Mouse (Mus musculus): ENCODE results near the gene Spns2. TPM values are rescaled to one million over a fixed set of nuclear protein-coding genes. Genes with fewer than 3 reads are reported as not detected.

Gene Spns2
- polyA plus RNA-seq, 1 experiment from 2014 or later, result 3.2 TPM

- WGBS, result 40% methylated on average over 4 of the region's 4 CpGs
- no peaks in the 10 kb centered on the region for H3K9me3 ChIP-seq (ENCODE audit: control insufficient read depth, low read length)
- peaks cover 88% of the 10 kb centered on the region for H3K4me1 ChIP-seq (replicated peaks; ENCODE audit: control insufficient read depth, insufficient read depth, low read length)
- no peak overlapping the region for H3K4me2 ChIP-seq (ENCODE audit: low read depth, low read length)
- no peaks in the 10 kb centered on the region for H3K27me3 ChIP-seq (ENCODE audit: control insufficient read depth, insufficient read depth, low read depth, low read length)
- H3K27ac ChIP-seq (ENCODE audit: low read length), result peak overlapping the region; percentile 80
- no peak overlapping the region for H3K4me3 ChIP-seq (ENCODE audit: low read length)
- no peak for ATAC-seq (ENCODE audit: low read depth)
- H3K36me3 ChIP-seq (ENCODE audit: control insufficient read depth, insufficient read depth, low read length), result no peaks in the 10 kb centered on the region
- no peak overlapping the region for H3K9ac ChIP-seq (ENCODE audit: low read length)
Measured at GRCm38 (mm10) chr11:72470004-72470403, 19.7 kb downstream of the Spns2 start.

GRCm38 (mm10) chr11:72469217-72469616 lies 20.5 kb downstream of the Spns2 start:
- Histone ChIP-seq H3K36me3 (ENCODE audit: control insufficient read depth, insufficient read depth, low read length) (no peaks in the 10 kb centered on the region), H3K4me2 (ENCODE audit: low read depth, low read length) (no peak overlapping the region), H3K4me1 (replicated peaks; ENCODE audit: control insufficient read depth, insufficient read depth, low read length) (peaks cover 87% of the 10 kb centered on the region), H3K27me3 (ENCODE audit: control insufficient read depth, insufficient read depth, low read depth, low read length) (no peaks in the 10 kb centered on the region), H3K4me3 (ENCODE audit: low read length) (no peak overlapping the region), H3K27ac (ENCODE audit: low read length) (peak overlapping the region; percentile 80), H3K9me3 (ENCODE audit: control insufficient read depth, low read length) (no peaks in the 10 kb centered on the region), H3K9ac (ENCODE audit: low read length) (peak overlapping the region; percentile 36; the same call in 1 of the 2 replicates)
- 10% methylated on average over 5 of the region's 5 CpGs for WGBS
- ATAC-seq (ENCODE audit: low read depth), result peak; percentile 72

- Histone ChIP-seq H3K4me3 (ENCODE audit: low read length) (no peak overlapping the region), H3K9ac (ENCODE audit: low read length) (no peak overlapping the region), H3K27ac (ENCODE audit: low read length) (peak overlapping the region; percentile 80), H3K27me3 (ENCODE audit: control insufficient read depth, insufficient read depth, low read depth, low read length) (no peaks in the 10 kb centered on the region), H3K4me2 (ENCODE audit: low read depth, low read length) (no peak overlapping the region), H3K36me3 (ENCODE audit: control insufficient read depth, insufficient read depth, low read length) (no peaks in the 10 kb centered on the region), H3K4me1 (replicated peaks; ENCODE audit: control insufficient read depth, insufficient read depth, low read length) (peaks cover 83% of the 10 kb centered on the region), H3K9me3 (ENCODE audit: control insufficient read depth, low read length) (no peaks in the 10 kb centered on the region)
- WGBS, result 66% methylated on average over 5 of the region's 5 CpGs
- no peak for ATAC-seq (ENCODE audit: low read depth)
Measured at GRCm38 (mm10) chr11:72468525-72468924, 21.2 kb downstream of the Spns2 start.

GRCm38 (mm10) chr11:72466694-72467507 lies 22.8 kb downstream of the Spns2 start:
- peak; percentile 74 for ATAC-seq (ENCODE audit: low read depth)
- Histone ChIP-seq H3K27ac (ENCODE audit: low read length) (peak overlapping the region; percentile 88), H3K4me1 (replicated peaks; ENCODE audit: control insufficient read depth, insufficient read depth, low read length) (peaks cover 70% of the 10 kb centered on the region), H3K36me3 (ENCODE audit: control insufficient read depth, insufficient read depth, low read length) (no peaks in the 10 kb centered on the region), H3K9ac (ENCODE audit: low read length) (0 out of 2 replicates have a peak overlapping the region, but pooled peaks have one; percentile 25), H3K4me2 (ENCODE audit: low read depth, low read length) (peak overlapping the region; percentile 20), H3K27me3 (ENCODE audit: control insufficient read depth, insufficient read depth, low read depth, low read length) (no peaks in the 10 kb centered on the region), H3K4me3 (ENCODE audit: low read length) (no peak overlapping the region), H3K9me3 (ENCODE audit: control insufficient read depth, low read length) (no peaks in the 10 kb centered on the region)
- 5% methylated on average over 11 of the region's 11 CpGs for WGBS

- peak overlapping the region; percentile 20 for H3K4me2 ChIP-seq (ENCODE audit: low read depth, low read length)
- no peak overlapping the region for H3K4me3 ChIP-seq (ENCODE audit: low read length)
- ATAC-seq (ENCODE audit: low read depth), result peak; percentile 37; the same call in 1 of the 2 replicates
- peak overlapping the region; percentile 88 for H3K27ac ChIP-seq (ENCODE audit: low read length)
- H3K36me3 ChIP-seq (ENCODE audit: control insufficient read depth, insufficient read depth, low read length), result no peaks in the 10 kb centered on the region
- 0 out of 2 replicates have a peak overlapping the region, but pooled peaks have one; percentile 25 for H3K9ac ChIP-seq (ENCODE audit: low read length)
- 33% methylated on average over 11 of the region's 11 CpGs for WGBS
- H3K4me1 ChIP-seq (replicated peaks; ENCODE audit: control insufficient read depth, insufficient read depth, low read length), result peaks cover 70% of the 10 kb centered on the region
- no peaks in the 10 kb centered on the region for H3K27me3 ChIP-seq (ENCODE audit: control insufficient read depth, insufficient read depth, low read depth, low read length)
- H3K9me3 ChIP-seq (ENCODE audit: control insufficient read depth, low read length), result no peaks in the 10 kb centered on the region
Measured at GRCm38 (mm10) chr11:72465978-72466693, 23.6 kb downstream of the Spns2 start.

- no peak overlapping the region for H3K27ac ChIP-seq (ENCODE audit: low read length)
- H3K4me3 ChIP-seq (ENCODE audit: low read length), result no peak overlapping the region
- H3K9ac ChIP-seq (ENCODE audit: low read length), result no peak overlapping the region
- no peaks in the 10 kb centered on the region for H3K9me3 ChIP-seq (ENCODE audit: control insufficient read depth, low read length)
- ATAC-seq (ENCODE audit: low read depth), result no peak
- H3K4me2 ChIP-seq (ENCODE audit: low read depth, low read length), result no peak overlapping the region
- no peaks in the 10 kb centered on the region for H3K27me3 ChIP-seq (ENCODE audit: control insufficient read depth, insufficient read depth, low read depth, low read length)
- H3K4me1 ChIP-seq (replicated peaks; ENCODE audit: control insufficient read depth, insufficient read depth, low read length), result peaks cover 57% of the 10 kb centered on the region
- 68% methylated on average over 3 of the region's 3 CpGs for WGBS
- H3K36me3 ChIP-seq (ENCODE audit: control insufficient read depth, insufficient read depth, low read length), result no peaks in the 10 kb centered on the region
Measured at GRCm38 (mm10) chr11:72464821-72465220, 24.9 kb downstream of the Spns2 start.

- peaks cover 26% of the 10 kb centered on the region for H3K4me1 ChIP-seq (replicated peaks; ENCODE audit: control insufficient read depth, insufficient read depth, low read length)
- WGBS, result 26% methylated on average over 5 of the region's 5 CpGs
- ATAC-seq (ENCODE audit: low read depth), result no peak
Measured at GRCm38 (mm10) chr11:72461500-72461981, 28.2 kb downstream of the Spns2 start.

GRCm38 (mm10) chr11:72458502-72458901 lies 31.2 kb downstream of the Spns2 start:
- no peak overlapping the region for H3K9ac ChIP-seq (ENCODE audit: low read length)
- no peak overlapping the region for H3K4me3 ChIP-seq (ENCODE audit: low read length)
- H3K4me2 ChIP-seq (ENCODE audit: low read depth, low read length), result no peak overlapping the region
- no peaks in the 10 kb centered on the region for H3K27me3 ChIP-seq (ENCODE audit: control insufficient read depth, insufficient read depth, low read depth, low read length)
- WGBS, result 61% methylated on average over 3 of the region's 3 CpGs
- no peaks in the 10 kb centered on the region for H3K36me3 ChIP-seq (ENCODE audit: control insufficient read depth, insufficient read depth, low read length)
- no peak; the same call in 1 of the 2 replicates for ATAC-seq (ENCODE audit: low read depth)
- peak overlapping the region; percentile 62 for H3K27ac ChIP-seq (ENCODE audit: low read length)
- no peaks in the 10 kb centered on the region for H3K9me3 ChIP-seq (ENCODE audit: control insufficient read depth, low read length)
- peaks cover 4% of the 10 kb centered on the region for H3K4me1 ChIP-seq (replicated peaks; ENCODE audit: control insufficient read depth, insufficient read depth, low read length)

More at GRCm38 (mm10) chr11:72461500-72461981, 28.2 kb downstream of the Spns2 start:
- Histone ChIP-seq H3K9me3 (ENCODE audit: control insufficient read depth, low read length) (no peaks in the 10 kb centered on the region), H3K27ac (ENCODE audit: low read length) (no peak overlapping the region), H3K9ac (ENCODE audit: low read length) (no peak overlapping the region), H3K4me3 (ENCODE audit: low read length) (no peak overlapping the region), H3K36me3 (ENCODE audit: control insufficient read depth, insufficient read depth, low read length) (no peaks in the 10 kb centered on the region), H3K27me3 (ENCODE audit: control insufficient read depth, insufficient read depth, low read depth, low read length) (no peaks in the 10 kb centered on the region), H3K4me2 (ENCODE audit: low read depth, low read length) (no peak overlapping the region)

- no peak overlapping the region for H3K4me2 ChIP-seq (ENCODE audit: low read depth, low read length)
- WGBS, result 43% methylated on average over 12 of the region's 12 CpGs
Measured at GRCm38 (mm10) chr11:72457995-72458496, 31.7 kb downstream of the Spns2 start.

More at GRCm38 (mm10) chr11:72457995-72458496, 31.7 kb downstream of the Spns2 start:
- H3K4me3 ChIP-seq (ENCODE audit: low read length), result no peak overlapping the region
- H3K4me1 ChIP-seq (replicated peaks; ENCODE audit: control insufficient read depth, insufficient read depth, low read length), result peaks cover 4% of the 10 kb centered on the region
- H3K9me3 ChIP-seq (ENCODE audit: control insufficient read depth, low read length), result no peaks in the 10 kb centered on the region
- no peaks in the 10 kb centered on the region for H3K36me3 ChIP-seq (ENCODE audit: control insufficient read depth, insufficient read depth, low read length)
- no peak overlapping the region for H3K9ac ChIP-seq (ENCODE audit: low read length)
- peak overlapping the region; percentile 62 for H3K27ac ChIP-seq (ENCODE audit: low read length)
- H3K27me3 ChIP-seq (ENCODE audit: control insufficient read depth, insufficient read depth, low read depth, low read length), result no peaks in the 10 kb centered on the region
- peak; percentile 91 for ATAC-seq (ENCODE audit: low read depth)

Measured in lung, embryonic 16.5 days (tissue).